Mouse (Mus musculus) adipocyte (in vitro differentiated cells): ENCODE data around the gene Ccdc182.

Source experiments
- DNase-seq: peaks from one replicate; pipeline ENCODE4 v3.0.0-alpha.2; 2016; ENCODE audit warnings: low spot score

Gene Ccdc182

GRCm38 (mm10) chr11:88293631-88294393, at the start of gene Ccdc182:
Gene Ccdc182 (plus strand): TSS chr11:88294058.
- no peak for DNase-seq

DNA sequence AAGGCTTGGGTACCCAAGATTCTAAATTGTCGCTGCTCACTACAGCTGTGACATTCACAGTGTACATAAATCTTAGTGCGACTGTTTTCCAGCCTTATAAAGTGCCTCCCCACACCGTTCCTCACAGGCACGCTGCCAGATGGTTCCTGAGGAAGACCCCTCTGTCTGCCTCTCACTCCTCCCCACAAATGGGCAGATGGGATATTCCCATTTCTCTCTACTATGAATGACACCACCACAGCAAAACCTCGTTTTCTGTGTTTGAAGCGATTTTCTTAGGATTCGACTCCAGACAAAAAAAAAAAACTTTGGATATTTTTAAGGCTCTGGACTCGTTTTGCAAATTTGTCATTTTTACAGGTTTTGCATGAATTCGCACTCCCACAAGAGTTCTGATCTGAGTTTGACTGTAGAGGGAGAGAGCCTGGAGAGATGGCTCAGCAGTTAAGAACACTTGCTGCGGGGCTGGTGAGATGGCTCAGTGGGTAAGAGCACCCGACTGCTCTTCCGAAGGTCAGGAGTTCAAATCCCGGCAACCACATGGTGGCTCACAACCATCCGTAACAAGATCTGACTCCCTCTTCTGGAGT, 48.2 kb upstream of the Ccdc182 start:
- no peak for DNase-seq

DNA sequence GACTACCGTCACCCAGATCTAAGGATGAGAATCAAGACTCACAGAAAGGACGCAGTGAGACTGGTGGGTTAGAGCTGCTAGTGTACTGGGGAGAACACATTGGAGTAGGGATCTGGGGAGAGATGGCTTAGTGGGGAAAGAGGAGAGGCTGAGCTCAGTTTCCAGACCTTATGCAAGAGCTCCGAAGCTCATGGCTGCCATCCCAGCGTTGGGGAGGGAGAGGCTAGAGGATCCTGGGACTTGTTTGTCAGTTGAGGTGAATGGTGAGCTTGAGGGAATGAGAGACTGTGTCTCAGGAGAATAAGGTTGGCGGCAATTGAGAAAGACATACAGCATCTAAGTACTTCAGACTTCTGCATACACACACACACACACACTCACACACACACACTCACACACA, 45.2 kb upstream of the Ccdc182 start:
- peak; percentile 74 for DNase-seq

- DNase-seq, result no peak
Observed at GRCm38 (mm10) chr11:88250568-88250967, 43.3 kb upstream of the Ccdc182 start.

DNA sequence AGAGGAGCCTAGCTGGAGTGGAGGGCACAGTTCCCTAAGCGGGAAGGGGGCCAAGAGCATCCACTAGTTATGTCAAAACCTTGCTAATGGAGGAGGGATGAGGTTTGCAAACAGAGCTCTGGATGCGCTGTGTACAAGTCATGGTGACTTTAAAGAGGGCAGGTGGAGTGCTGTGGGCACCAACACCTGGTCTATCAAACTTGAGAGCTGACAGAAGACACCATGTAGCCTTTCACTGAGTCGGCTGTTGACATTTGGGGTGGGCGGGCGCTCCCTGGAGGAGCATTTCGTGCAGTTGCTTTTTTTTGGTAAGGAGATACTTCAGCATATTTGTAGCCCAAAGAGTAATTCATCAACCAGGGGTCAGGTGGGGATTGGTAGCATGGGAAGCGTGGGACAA, 42.6 kb upstream of the Ccdc182 start:
- DNase-seq, result no peak

GRCm38 (mm10) chr11:88251972-88252766, 41.7 kb upstream of the Ccdc182 start:
- DNase-seq, result peak; percentile 78

- peak; percentile 55 for DNase-seq
Observed at GRCm38 (mm10) chr11:88252767-88253513, 40.9 kb upstream of the Ccdc182 start.

DNA sequence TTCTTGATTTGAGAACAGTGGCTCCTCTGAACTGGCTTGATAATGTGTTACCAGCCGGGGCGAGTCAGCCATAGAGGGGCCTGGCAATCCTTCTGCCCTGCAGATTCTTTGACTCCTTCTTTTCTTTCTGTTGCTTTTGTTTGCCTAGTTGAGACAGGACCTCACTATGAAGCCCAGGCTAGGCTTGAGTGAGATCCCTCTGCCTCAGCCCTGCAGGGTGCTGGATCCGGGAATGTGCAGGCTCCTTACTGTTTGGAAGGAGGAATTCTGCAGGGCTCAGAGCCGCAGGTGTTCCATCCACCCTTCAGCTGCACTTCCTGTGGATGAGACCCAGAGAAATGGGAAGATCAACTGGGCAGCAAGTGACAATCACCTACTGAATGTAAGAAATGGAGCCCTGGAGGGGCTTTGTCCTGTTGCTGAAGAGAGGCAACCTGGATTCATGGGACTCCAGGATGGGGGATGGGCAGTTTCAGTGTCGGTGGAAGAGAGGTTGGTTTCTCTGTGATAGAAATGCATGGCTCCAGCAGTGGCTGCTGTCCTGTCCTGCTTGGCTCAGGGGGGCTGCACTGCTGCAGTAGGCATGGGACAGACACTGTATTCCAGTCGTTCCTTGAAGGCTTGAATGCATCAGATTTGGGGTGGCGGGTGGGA, 40.2 kb upstream of the Ccdc182 start:
- no peak for DNase-seq

GRCm38 (mm10) chr11:88257700-88258099, 36.2 kb upstream of the Ccdc182 start:
- no peak for DNase-seq

GRCm38 (mm10) chr11:88258212-88258611, 35.6 kb upstream of the Ccdc182 start:
- DNase-seq, result no peak

GRCm38 (mm10) chr11:88260463-88260862, 33.4 kb upstream of the Ccdc182 start:
- no peak for DNase-seq

DNA sequence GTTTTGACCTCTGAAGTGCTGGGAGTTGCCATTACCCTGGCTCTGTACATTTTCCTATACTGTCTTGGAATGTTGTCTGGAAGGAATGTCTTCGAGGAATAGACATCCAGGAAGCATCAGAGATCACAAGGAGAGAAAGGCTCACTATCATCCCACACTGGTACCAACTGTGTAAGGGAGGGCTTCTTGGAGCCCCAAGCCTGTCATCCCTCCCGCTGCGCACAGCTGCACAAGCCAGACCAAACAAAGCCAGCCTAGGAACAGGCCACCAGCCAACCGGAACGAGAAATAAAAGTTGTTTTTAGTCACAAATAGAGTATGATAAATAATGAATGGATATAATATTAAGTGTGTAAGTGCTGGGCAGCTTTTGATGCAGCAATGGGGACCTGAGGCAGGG, 29.0 kb upstream of the Ccdc182 start:
- DNase-seq, result no peak

DNA sequence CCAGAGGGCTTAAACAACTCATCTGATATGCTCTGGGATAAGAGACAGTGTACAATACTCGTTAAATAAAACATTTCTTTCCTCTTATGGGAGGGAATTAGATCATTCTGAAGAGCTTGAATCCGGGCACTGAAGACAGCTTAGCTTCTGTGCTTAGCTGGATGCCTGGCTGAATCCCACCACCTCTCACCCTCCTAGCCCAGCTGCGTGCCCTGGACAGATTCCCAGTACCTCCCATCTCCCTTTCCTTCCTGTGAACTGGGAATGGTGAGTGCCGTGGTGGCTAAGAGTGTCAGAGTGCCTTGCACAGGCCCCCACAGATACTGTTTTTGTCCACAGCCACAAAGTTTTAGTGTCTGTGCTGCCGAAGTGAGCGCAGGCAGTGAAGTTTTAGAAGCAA, 27.5 kb upstream of the Ccdc182 start:
- DNase-seq, result peak; percentile 90

- no peak for DNase-seq
Observed at GRCm38 (mm10) chr11:88271870-88272269, 22.0 kb upstream of the Ccdc182 start.

GRCm38 (mm10) chr11:88274111-88274879, 19.6 kb upstream of the Ccdc182 start:
- DNase-seq, result no peak

DNA sequence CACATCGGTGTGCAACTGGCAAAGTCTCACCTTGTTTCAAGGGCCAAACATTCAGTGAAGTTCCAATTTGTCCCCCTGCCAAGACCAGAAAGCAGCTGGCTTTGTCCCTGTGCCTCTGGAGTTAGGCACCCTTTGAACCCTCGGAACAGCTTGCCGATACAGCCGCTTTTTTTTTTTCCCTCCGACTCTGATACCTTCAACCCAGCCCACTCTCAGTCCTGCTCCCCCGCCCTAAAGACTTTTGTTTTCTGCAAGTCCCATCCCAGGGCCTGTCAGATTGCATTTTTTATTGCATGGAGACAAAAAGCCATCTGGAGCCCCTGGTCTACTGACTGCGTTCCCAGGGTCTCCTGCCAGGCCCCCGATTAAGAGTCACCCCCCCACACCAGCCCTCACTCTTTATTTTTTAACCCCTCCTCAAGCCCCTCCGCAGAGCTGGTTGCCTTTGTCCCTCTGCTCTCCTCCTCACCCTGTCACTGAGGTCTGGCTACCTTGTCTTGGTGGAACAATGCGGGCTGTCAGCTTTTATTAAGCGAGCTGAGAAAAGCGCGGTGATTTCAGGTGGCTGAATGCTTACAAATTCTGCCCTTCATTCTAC, 18.9 kb upstream of the Ccdc182 start:
- DNase-seq, result no peak

DNA sequence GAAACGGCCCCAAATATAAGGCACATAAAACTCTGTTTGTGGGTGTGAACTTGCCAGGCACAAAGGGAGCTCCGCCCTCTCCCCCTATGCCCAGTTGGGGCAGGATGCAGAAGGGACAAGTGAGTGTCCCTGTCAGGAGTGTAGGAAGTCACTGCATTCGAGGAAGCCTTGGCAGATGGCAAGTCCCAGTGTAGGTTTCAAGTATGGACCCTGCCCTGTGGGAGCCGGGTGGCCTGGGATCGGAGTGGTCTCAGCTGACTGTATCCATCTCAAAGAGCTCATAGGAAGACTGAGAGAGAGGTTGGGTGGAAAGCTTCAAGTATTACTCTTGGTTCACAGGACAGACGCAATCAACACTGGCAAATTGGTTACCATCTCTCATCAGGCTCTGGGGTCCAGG, 17.9 kb upstream of the Ccdc182 start:
- DNase-seq, result no peak

DNA sequence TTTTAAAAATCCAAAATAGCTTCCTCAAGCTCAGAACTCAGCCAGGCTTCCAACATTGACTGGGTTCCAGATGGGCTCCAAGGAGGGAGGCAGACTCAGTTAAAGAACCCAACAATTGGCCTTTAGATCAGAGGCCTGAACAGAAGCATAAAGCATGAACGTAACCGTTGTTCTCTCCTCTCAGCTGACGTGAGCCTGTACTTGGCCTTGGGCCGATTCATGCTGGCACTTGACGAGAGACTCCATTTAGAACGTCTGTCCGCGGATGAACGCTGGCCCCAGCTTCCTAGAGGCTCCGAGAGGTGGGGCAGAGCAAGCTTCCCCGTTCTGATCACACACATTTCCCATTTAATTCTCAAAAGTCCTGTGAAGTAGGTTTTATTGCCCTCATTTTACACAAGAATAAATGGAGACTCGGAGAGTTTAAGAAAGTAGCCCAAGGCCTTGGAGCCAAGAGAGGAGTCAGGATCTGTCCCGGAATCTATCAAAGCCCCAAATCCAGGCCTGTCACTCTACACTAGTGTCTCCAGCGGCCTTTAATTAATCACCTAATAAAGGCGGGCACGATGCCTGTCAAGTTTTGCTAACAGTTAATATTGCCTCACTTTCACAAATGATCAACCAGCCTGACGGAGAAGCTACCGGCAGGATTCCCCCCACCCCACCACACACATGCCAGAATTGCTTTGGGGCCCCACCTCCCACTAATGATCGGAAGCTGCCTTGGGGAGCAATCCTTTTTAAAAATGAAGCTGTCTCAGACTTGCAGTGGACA, 17.1 kb upstream of the Ccdc182 start:
- no peak for DNase-seq

- DNase-seq, result no peak
Observed at GRCm38 (mm10) chr11:88279006-88279405, 14.9 kb upstream of the Ccdc182 start.

GRCm38 (mm10) chr11:88280426-88280836, 13.4 kb upstream of the Ccdc182 start:
- DNase-seq, result no peak
